Mouse (Mus musculus) brown adipose tissue, adult 24 weeks (tissue): Measurements from ENCODE around the gene Wdhd1. TPM values are rescaled to one million over a fixed set of nuclear protein-coding genes. Genes with fewer than 3 reads are reported as not detected.

Experiments used
- H3K27ac ChIP-seq: fragments of 200-500 bp; replicated peaks from 2 replicates; pipeline ENCODE4 v1.5.1; 2012; ENCODE audit warnings: low read depth, mild to moderate bottlenecking, low read length
- H3K4me1 ChIP-seq: fragments of 200-500 bp; 2 replicates; pipeline ENCODE4 v1.6.1; 2012; ENCODE audit warnings: low read length, mixed read lengths; ENCODE audit not compliant: control insufficient read depth, insufficient read depth, insufficient read length
- H3K4me3 ChIP-seq: fragments of 200-500 bp; 2 replicates; pipeline ENCODE4 v1.5.1; 2012; ENCODE audit warnings: low read depth, mild to moderate bottlenecking, low read length, moderate library complexity; ENCODE audit not compliant: insufficient read depth
- polyA plus RNA-seq: library from polyadenylated mRNA; stranded (reverse); fragments of >200 nt; gene quantifications from 2 replicates; pipeline ENCODE4 v1.2.4, GENCODE M21; 2012; ENCODE audit not compliant: missing spikeins, insufficient read depth, insufficient read length

Gene Wdhd1
- polyA plus RNA-seq, 1 experiment = 3.2 TPM

DNA sequence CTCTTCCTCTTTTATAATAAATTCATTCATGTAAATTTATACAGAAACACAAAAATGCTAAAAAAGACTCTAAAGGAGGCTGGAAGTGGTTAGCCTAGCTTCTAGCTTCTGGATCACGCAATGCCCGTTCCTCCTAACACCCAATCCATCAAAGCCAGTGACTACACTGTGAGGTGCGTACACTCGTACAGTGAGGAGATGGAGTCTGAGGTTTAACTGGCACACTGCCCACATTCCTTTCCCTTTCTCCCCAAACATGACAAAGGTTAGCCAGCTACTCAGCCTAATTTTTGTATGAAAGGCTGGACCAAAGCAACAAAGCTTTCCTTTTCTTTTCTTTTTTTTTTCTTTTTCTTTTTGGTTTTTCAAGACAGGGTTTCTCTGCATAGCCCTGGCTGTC is 33.9 kb downstream of the Wdhd1 start:
- Histone ChIP-seq H3K4me3 (no peak overlapping the region), H3K4me1 (no peaks in the 10 kb centered on the region), H3K27ac (no peak overlapping the region)

DNA sequence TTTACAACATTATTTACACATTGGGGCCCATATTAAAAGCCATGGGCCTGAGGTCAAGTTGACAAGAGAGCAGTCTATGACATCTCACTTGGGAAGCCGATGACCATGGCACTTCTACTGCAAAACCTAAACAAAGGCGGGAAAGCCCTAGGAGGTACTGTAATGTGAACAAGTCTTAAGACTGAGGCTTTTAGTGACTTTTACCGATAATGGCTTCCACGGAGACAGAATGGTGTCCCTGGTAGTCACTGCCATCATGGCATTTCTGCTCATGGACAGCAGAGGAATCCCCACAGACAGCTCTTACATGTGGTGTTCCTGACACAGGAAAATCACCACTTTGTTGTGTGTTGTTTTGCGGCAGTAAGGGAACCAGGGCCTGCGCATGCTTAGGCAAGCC is 35.6 kb downstream of the Wdhd1 start:
- Histone ChIP-seq H3K27ac (no peak overlapping the region), H3K4me3 (no peak overlapping the region), H3K4me1 (no peaks in the 10 kb centered on the region)

DNA sequence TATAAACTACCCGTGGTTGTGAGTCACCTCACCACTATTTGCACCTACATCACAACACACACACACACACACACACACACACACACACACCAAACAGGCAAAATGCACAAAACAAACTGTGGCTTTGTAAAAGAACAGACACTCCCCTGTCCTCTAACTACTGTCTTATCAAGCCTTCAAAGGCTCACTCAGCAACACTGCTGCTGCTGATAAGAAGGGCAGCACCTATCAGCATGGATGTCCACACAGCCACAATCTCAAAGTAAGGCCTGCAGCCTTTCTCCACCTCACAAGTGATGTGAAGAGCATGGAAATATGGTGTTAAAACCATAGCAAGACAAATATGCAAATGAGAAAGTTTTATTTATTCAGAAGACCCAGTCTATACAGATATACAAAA is 36.1 kb downstream of the Wdhd1 start:
- no peak overlapping the region for H3K4me3 ChIP-seq
- H3K27ac ChIP-seq = no peak overlapping the region
- H3K4me1 ChIP-seq = no peaks in the 10 kb centered on the region

GRCm38 (mm10) chr14:47237286-47237685 is 39.4 kb downstream of the Wdhd1 start:
- H3K27ac ChIP-seq = no peak overlapping the region

DNA sequence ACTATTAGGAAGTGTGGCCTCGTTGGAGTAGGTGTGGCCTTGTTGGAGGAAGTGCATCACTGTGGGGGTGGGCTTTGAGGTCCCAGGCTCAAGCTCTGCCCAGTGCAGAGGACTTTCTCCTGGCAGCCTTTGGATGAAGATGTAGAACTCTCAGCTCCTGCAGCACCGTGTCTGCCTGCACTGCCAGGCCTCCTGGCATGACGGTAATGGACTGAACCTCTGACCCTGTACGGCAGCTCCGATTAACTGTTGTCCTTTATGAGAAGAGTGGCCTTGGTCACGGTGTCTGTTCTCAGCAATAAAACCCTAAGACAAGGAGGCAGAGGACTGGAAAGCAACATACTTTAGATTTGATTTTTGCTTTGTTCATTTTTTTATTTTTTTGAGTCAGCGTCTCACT is 40.2 kb downstream of the Wdhd1 start:
- H3K4me3 ChIP-seq = no peak overlapping the region
- no peak overlapping the region for H3K27ac ChIP-seq
- no peaks in the 10 kb centered on the region for H3K4me1 ChIP-seq

More at GRCm38 (mm10) chr14:47237286-47237685, 39.4 kb downstream of the Wdhd1 start:
- Histone ChIP-seq H3K4me1 (no peaks in the 10 kb centered on the region), H3K4me3 (no peak overlapping the region)

DNA sequence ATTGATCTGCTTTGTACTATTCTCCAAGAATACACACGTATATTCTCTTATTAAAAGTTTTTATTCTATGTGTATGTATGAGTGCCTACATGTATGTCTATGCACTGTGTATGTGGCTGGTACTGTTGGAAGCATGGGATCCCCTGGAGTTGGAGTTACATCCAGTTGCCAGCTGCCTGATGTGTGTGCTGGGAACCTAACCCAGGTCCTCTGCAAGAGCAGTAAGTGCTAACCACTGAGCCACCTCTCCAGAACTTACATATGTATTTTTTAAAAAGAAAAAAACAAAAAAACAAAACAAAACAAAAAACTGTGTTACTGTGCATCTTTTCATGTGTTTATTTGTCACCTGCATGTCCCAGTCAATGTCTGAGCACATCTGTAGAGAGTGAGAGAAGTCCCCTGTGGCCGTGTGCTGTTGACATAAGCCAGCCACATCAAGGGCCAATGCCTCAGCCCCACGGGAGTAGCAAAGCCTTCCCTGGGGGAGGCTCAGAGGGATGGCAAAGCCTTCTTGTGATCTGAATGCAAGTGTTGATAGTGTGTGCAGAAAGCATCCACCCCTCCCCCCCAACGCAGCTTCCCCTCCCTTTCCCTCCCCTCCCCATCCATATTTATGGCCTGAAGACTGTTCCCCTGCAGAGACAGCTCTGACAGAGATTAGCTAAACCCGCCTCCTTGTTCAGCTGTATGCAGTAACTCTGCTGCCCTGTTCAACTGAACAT is 42.0 kb downstream of the Wdhd1 start:
- Histone ChIP-seq H3K27ac (no peak overlapping the region), H3K4me1 (no peaks in the 10 kb centered on the region), H3K4me3 (no peak overlapping the region)

- Histone ChIP-seq H3K4me1 (no peaks in the 10 kb centered on the region), H3K27ac (no peak overlapping the region), H3K4me3 (no peak overlapping the region)
Observed at GRCm38 (mm10) chr14:47234032-47234431, 42.6 kb downstream of the Wdhd1 start.

GRCm38 (mm10) chr14:47233602-47234001 is 43.1 kb downstream of the Wdhd1 start:
- Histone ChIP-seq H3K4me3 (no peak overlapping the region), H3K4me1 (no peaks in the 10 kb centered on the region), H3K27ac (no peak overlapping the region)

DNA sequence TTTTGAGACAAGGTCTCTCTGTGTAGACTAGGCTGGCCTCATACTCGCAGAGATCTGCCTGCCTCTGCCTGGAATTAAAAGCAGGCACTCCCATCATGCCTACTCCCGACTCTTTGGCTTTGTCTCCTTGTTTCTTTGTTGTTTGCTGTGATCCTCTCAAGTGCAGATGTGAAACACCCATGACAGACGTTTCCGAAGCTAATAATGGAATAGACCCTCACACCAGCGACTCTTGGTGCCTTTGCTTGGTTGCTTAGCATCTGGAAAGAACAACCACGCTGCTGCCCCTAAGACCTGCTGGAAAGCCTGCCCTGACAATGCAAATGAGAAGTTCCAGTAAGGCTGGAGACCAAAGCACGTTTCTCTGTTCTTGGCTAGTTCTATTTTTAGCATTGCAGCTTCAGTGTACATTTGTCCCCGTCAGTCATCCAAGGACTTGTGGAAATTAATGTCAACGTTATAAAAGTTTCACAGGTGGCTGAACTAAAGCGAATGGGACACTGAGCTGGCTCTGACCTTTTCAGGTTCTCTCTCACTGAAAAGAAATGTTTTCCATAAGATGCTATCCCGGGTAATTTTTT is 46.8 kb downstream of the Wdhd1 start:
- no peak overlapping the region for H3K27ac ChIP-seq
- no peaks in the 10 kb centered on the region for H3K4me1 ChIP-seq
- no peak overlapping the region for H3K4me3 ChIP-seq

DNA sequence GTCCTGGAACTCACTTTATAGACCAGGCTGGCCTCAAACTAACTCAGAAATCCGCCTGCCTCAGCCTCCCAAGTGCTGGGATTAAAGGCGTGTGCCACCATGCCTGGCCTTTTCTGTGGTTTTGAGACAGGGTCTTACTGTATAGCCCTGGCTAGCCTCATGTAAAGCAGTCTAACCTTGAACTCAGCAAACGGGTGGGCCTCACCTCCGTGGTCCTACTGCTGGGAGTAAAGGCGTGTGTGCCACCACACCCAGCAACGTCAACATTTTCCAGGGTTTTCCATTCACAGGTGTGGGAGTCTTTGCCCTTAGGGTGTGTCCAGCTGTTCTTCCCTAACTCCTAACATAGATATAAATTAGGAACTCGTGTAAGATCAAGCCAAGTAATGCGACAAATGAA is 50.7 kb downstream of the Wdhd1 start:
- Histone ChIP-seq H3K27ac (no peak overlapping the region), H3K4me1 (no peaks in the 10 kb centered on the region), H3K4me3 (no peak overlapping the region)

GRCm38 (mm10) chr14:47224476-47225325 is 52.0 kb downstream of the Wdhd1 start:
- Histone ChIP-seq H3K27ac (no peak overlapping the region), H3K4me3 (no peak overlapping the region), H3K4me1 (no peaks in the 10 kb centered on the region)

- no peaks in the 10 kb centered on the region for H3K4me1 ChIP-seq
- no peak overlapping the region for H3K27ac ChIP-seq
- H3K4me3 ChIP-seq = no peak overlapping the region
Observed at GRCm38 (mm10) chr14:47222631-47223450, 53.8 kb downstream of the Wdhd1 start.

DNA sequence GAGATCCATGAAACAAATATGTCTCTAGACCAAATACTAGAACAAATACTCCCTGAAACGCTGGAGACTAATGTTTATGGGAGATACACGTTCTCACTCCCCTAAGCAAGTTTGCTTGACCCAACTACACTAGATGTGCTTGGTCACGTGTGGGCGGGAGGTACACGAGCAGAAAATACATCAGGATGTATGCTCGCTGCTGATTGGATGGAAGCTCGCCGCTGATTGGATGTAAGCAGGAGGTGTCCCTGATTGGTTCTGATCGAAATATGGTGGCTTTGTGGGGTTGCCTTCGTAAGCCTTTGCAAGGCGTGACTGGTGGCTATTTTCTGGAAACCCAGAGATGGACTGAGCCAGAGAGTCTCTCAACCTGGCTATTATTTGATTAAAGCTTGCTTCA is 55.1 kb downstream of the Wdhd1 start:
- Histone ChIP-seq H3K4me3 (no peak overlapping the region), H3K27ac (no peak overlapping the region), H3K4me1 (no peaks in the 10 kb centered on the region)

GRCm38 (mm10) chr14:47220231-47221025 is 56.2 kb downstream of the Wdhd1 start:
- Histone ChIP-seq H3K27ac (no peak overlapping the region), H3K4me1 (no peaks in the 10 kb centered on the region), H3K4me3 (no peak overlapping the region)
